Mouse (Mus musculus): Measurements from ENCODE around the gene 4931414P19Rik. TPM values are rescaled to one million over a fixed set of nuclear protein-coding genes. Genes with fewer than 3 reads are reported as not detected.
A peak's percentile ranks its signal among the peaks of the same experiment; 100 is the strongest.
"Not testable (repeated sequence)": the region's sequence is repeated elsewhere in the genome, so short reads cannot be mapped to it uniquely, and the experiment has no call there.

4931414P19Rik gene
- polyA plus RNA-seq, 1 experiment, result 6.6 TPM

DNA sequence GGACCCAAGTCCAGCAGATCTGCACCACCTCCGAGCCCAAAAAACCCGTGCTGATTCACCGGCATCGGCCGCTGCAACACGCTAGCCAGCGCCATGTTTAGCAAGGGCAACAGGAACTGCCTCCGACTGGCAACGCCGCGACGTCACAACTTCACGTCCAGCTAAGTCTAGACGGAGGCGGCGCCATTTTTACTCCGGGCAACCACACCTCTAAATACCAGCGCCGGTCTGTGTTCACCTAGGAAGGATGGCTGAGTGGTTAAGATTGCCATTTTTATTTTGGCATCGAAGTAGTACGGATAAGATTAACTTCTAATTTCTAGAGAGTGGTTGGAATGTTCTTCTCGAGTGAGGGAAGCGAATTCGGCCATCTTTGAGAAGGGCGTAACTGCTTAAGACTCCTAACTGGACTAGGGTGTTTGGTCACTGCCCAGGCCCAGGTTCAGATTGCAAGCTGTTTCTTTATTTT lies 12.1 kb upstream of the 4931414P19Rik start, which contains the start of gene Psmb5:
Gene Psmb5, minus strand, starts transcription at position 126 of the 469 bp plus-strand sequence.
- peak within 1 kb of the TSS; percentile 80 for H3K4me3 ChIP-seq (replicated peaks; ENCODE audit: control insufficient read depth, low read depth, low read length)
- TF ChIP-seq POLR2A (IDR thresholded peaks at IDR 0.05; ENCODE audit: borderline replicate concordance, control insufficient read depth, low read depth, low read length), result peak; percentile 75; the same call in 1 of the 2 replicates
- no peak for TF ChIP-seq CTCF (IDR thresholded peaks at IDR 0.05; ENCODE audit: control insufficient read depth, insufficient read depth, low read length)
- no peaks in the 10 kb centered on the region for H3K4me1 ChIP-seq (ENCODE audit: control insufficient read depth, insufficient read depth, low read length)
- WGBS, result under 1% methylated on average over 25 of the region's 25 CpGs
- peak within 1 kb of the TSS; percentile 31 for H3K27ac ChIP-seq (ENCODE audit: control insufficient read depth, insufficient read depth, low read depth, low read length, poor library complexity)

DNA sequence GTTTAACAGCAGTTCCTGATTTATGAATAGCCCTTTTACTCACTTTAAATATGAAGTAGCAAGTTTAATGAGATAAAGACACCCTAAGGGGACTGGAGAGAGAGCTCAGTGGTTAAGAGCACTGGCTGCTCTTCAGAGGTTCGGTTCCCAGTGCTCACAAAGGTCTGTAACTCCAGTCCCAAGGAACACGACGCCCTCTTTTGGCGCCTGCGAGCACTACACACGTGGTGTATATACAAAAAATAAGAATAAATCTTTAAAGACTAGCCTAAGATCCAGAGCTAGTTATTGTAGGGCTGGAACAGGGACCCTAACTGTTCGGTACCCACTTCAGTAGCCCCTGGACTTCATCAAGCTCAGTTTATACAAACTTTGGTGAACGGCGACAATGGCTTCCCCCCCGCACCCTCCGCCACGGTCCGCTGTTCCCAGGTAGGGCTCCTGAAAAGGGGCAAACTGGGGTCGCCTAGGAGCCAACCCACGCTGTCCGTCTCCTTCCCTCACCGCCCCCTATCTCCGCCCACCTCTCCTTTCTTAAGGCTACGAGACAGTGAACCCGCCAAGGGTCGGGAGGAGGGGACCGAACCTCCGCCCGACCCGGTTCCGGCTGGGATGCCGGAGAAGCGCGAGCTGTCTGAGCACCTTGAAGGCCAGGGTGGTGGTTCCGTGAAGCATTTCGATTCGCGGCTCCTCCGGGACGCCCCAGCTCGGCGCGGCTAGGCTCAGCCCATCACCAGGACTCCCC lies 11.5 kb upstream of the 4931414P19Rik start:
- TF ChIP-seq CTCF (IDR thresholded peaks at IDR 0.05; ENCODE audit: control insufficient read depth, insufficient read depth, low read length) (peak; percentile 12; the same call in 1 of the 2 replicates), POLR2A (IDR thresholded peaks at IDR 0.05; ENCODE audit: borderline replicate concordance, control insufficient read depth, low read depth, low read length) (no peak)
- H3K4me3 ChIP-seq (replicated peaks; ENCODE audit: control insufficient read depth, low read depth, low read length), result peak overlapping the region; percentile 80
- peak overlapping the region; percentile 31 for H3K27ac ChIP-seq (ENCODE audit: control insufficient read depth, insufficient read depth, low read depth, low read length, poor library complexity)
- H3K4me1 ChIP-seq (ENCODE audit: control insufficient read depth, insufficient read depth, low read length), result no peaks in the 10 kb centered on the region
- 2% methylated on average over 38 of the region's 38 CpGs for WGBS

DNA sequence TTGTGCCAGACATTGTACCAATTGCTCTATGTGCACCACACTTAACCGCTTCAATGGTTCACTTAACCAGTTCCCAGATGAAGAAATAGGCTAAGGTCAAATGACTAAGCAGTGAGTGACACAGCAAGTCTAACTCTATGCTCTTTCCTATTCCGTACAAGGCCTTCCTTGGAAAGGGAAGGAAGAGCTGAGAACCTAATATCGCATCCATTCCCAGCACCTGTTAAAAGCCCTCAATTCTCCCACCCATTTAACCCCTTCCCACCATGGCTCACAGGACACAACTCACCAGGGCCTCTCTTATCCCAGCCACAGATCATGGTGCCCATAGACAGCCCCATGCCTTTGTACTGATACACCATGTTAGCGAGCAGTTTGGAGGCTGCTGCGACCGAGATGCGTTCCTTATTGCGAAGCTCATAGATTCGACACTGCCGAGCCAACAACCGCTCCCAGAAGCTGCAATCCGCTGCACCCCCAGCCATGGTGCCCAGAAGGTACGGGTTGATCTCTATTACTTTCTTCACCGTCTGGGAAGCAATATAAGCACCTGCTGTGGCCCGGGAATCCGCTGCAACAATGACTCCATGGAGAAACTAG lies 10.5 kb upstream of the 4931414P19Rik start:
- Histone ChIP-seq H3K4me1 (ENCODE audit: control insufficient read depth, insufficient read depth, low read length) (no peaks in the 10 kb centered on the region), H3K27ac (ENCODE audit: control insufficient read depth, insufficient read depth, low read depth, low read length, poor library complexity) (no peak overlapping the region), H3K4me3 (replicated peaks; ENCODE audit: control insufficient read depth, low read depth, low read length) (no peak overlapping the region)
- 83% methylated on average over 16 of the region's 16 CpGs for WGBS
- TF ChIP-seq CTCF (IDR thresholded peaks at IDR 0.05; ENCODE audit: control insufficient read depth, insufficient read depth, low read length) (no peak), POLR2A (IDR thresholded peaks at IDR 0.05; ENCODE audit: borderline replicate concordance, control insufficient read depth, low read depth, low read length) (no peak)

DNA sequence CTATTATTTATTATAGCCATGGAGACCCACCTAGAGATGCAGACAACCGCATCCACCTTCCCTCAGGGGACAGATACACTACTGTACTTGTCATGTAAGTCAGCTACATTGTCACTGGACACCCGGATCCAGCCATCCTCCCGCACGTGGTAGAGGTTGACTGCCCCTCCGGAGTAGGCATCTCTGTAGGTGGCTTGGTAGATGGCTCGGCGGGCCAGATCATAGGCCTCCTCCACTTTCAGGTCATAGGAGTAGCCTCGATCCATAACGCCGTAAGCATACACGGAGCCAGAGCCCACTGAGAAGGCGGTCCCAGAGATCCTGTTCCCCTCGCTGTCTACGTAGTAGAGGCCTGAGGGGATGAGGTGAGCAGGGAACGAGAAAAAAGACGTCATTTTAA lies 8.3 kb upstream of the 4931414P19Rik start:
- not testable (repeated sequence) for H3K4me3 ChIP-seq (replicated peaks; ENCODE audit: control insufficient read depth, low read depth, low read length); H3K4me1 ChIP-seq (ENCODE audit: control insufficient read depth, insufficient read depth, low read length); H3K27ac ChIP-seq (ENCODE audit: control insufficient read depth, insufficient read depth, low read depth, low read length, poor library complexity)
- WGBS, result 94% methylated on average over 16 of the region's 16 CpGs

DNA sequence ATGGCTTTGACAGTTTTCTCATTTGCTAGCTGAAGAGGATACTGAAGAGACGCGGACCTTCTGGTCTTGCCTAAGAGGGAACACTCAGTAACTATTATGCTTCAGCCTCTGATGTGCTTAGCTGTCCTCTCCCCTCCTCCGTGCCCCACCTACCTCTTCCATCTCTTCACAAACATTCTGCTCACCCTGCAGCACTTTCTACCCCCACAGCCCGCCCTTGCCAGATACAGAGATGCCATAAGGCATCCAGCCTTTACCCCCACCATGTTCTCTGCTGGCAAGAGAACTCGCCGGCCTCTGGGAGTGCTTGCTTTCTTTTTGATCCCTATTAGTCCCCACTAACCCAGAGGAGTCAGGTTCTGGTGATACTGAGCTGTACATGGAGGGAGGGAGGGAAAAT lies 4.9 kb upstream of the 4931414P19Rik start:
- TF ChIP-seq CTCF (IDR thresholded peaks at IDR 0.05; ENCODE audit: control insufficient read depth, insufficient read depth, low read length), result no peak
- TF ChIP-seq POLR2A (IDR thresholded peaks at IDR 0.05; ENCODE audit: borderline replicate concordance, control insufficient read depth, low read depth, low read length), result no peak
- 90% methylated on average over 6 of the region's 6 CpGs for WGBS

DNA sequence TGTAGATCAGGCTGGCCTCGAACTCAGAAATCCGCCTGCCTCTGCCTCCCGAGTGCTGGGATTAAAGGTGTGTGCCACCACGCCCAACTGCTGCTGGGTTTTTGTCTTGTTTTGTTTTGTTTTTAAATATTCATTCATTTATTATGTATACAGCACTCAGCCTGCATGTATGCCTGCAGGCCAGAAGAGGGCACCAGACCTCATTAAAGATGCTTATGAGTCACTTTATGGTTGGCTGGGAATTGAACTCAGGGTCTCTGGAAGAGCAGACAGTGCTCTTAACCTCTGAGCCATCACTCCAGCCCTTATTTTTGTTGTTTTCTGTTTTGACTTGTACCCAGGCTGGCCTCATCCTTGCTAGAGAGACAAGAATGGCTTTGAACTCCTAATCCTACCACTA lies 4.2 kb upstream of the 4931414P19Rik start:
- Histone ChIP-seq H3K4me1 (ENCODE audit: control insufficient read depth, insufficient read depth, low read length) (no peaks in the 10 kb centered on the region; the same call in 1 of the 2 replicates), H3K27ac (ENCODE audit: control insufficient read depth, insufficient read depth, low read depth, low read length, poor library complexity) (no peak overlapping the region), H3K4me3 (replicated peaks; ENCODE audit: control insufficient read depth, low read depth, low read length) (no peak overlapping the region)
- peak; percentile 49 for TF ChIP-seq CTCF (IDR thresholded peaks at IDR 0.05; ENCODE audit: control insufficient read depth, insufficient read depth, low read length)
- no peak for TF ChIP-seq POLR2A (IDR thresholded peaks at IDR 0.05; ENCODE audit: borderline replicate concordance, control insufficient read depth, low read depth, low read length)
- WGBS, result 53% methylated on average over 4 of the region's 4 CpGs

More for the DNA sequence above, 4.9 kb upstream of the 4931414P19Rik start:
- no peak overlapping the region for H3K4me3 ChIP-seq (replicated peaks; ENCODE audit: control insufficient read depth, low read depth, low read length)
- no peaks in the 10 kb centered on the region; the same call in 1 of the 2 replicates for H3K4me1 ChIP-seq (ENCODE audit: control insufficient read depth, insufficient read depth, low read length)
- no peak overlapping the region for H3K27ac ChIP-seq (ENCODE audit: control insufficient read depth, insufficient read depth, low read depth, low read length, poor library complexity)

DNA sequence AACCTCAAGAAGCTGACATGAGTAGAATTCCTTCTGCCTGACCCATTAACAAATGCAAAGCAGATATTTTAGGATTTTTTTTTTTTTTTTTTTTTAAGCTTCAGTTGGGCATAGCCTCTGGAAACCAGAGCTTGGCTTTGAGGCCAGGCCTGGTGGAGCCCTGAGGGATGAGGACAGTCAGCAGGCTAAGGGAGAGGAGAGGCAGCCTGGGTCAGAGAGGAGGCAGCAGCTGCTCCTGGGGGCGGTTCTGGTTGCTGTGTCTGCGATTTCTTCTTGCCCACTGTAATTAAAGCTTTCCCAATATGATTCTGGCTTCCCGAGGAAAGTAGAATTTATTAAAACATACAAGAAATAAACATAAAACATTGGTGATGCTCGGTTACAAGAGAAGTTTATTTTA lies 3.5 kb upstream of the 4931414P19Rik start:
- TF ChIP-seq CTCF (IDR thresholded peaks at IDR 0.05; ENCODE audit: control insufficient read depth, insufficient read depth, low read length) (no peak), POLR2A (IDR thresholded peaks at IDR 0.05; ENCODE audit: borderline replicate concordance, control insufficient read depth, low read depth, low read length) (no peak)
- H3K27ac ChIP-seq (ENCODE audit: control insufficient read depth, insufficient read depth, low read depth, low read length, poor library complexity), result no peak overlapping the region
- WGBS, result 80% methylated on average over 4 of the region's 4 CpGs
- H3K4me3 ChIP-seq (replicated peaks; ENCODE audit: control insufficient read depth, low read depth, low read length), result no peak overlapping the region
- H3K4me1 ChIP-seq (ENCODE audit: control insufficient read depth, insufficient read depth, low read length), result no peaks in the 10 kb centered on the region; the same call in 1 of the 2 replicates

DNA sequence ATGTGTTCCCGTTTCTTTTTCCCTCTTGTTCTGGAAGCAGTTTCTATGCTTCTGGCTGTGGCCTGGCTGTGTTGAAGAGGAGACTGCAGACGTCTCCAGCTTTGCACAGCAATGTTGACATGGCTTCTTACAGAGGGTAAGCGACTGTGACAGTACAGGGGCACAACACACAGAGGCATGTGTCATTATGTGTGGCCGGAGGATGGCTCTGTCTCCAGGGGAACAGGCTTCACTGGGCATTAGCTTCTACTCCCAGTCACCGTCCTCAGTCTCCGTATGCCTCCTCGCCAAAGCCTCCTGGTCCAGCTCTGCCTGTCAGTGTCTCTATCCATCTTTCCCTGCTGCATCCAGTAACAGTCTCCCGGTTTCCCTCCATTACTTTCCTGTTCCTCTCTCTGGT lies 1.4 kb upstream of the 4931414P19Rik start:
- no peaks in the 10 kb centered on the region; the same call in 1 of the 2 replicates for H3K4me1 ChIP-seq (ENCODE audit: control insufficient read depth, insufficient read depth, low read length)
- TF ChIP-seq POLR2A (IDR thresholded peaks at IDR 0.05; ENCODE audit: borderline replicate concordance, control insufficient read depth, low read depth, low read length), result no peak
- TF ChIP-seq CTCF (IDR thresholded peaks at IDR 0.05; ENCODE audit: control insufficient read depth, insufficient read depth, low read length), result no peak
- WGBS, result 79% methylated on average over 8 of the region's 8 CpGs
- H3K4me3 ChIP-seq (replicated peaks; ENCODE audit: control insufficient read depth, low read depth, low read length), result no peak overlapping the region
- no peak overlapping the region for H3K27ac ChIP-seq (ENCODE audit: control insufficient read depth, insufficient read depth, low read depth, low read length, poor library complexity)
